Mouse (Mus musculus): ENCODE results near the gene Sox15. TPM values are rescaled to one million over a fixed set of nuclear protein-coding genes. Genes with fewer than 3 reads are reported as not detected.

Sox15 gene
- polyA plus RNA-seq (2012; fragmentation: generic; extraction: Trizol): 0.08 TPM
- long read RNA-seq, experiment 1: 0 reads
- long read RNA-seq, experiment 2: 0 reads

- H3ac ChIP-seq (ENCODE audit: control insufficient read depth, insufficient read length, low read depth): no peak within 1 kb of the TSS
- H3K27me3 ChIP-seq (ENCODE audit: control insufficient read depth, insufficient read depth, insufficient read length): no peaks in the 10 kb centered on the region
- H3K36me3 ChIP-seq (ENCODE audit: control insufficient read depth, insufficient read depth): peaks cover 76% of the 10 kb centered on the region
- H3K79me2 ChIP-seq (ENCODE audit: control insufficient read depth, insufficient read depth): peaks cover 9% of the 10 kb centered on the region
- TF ChIP-seq MYOG (IDR thresholded peaks at IDR 0.05; ENCODE audit: control insufficient read depth, extremely low read depth, insufficient read length): no peak
- no peak for TF ChIP-seq MYOD1 (IDR thresholded peaks at IDR 0.05; ENCODE audit: control insufficient read depth, insufficient read length, low read depth)
- TF ChIP-seq USF1 (IDR thresholded peaks at IDR 0.05; ENCODE audit: low read depth): no peak
- TF ChIP-seq CTCF (IDR thresholded peaks at IDR 0.05; ENCODE audit: control insufficient read depth, insufficient read depth, insufficient read length): peak; percentile 59
- peaks cover 3% of the 10 kb centered on the region for H3K79me3 ChIP-seq (ENCODE audit: low read depth)
- no peak within 1 kb of the TSS for H3K4me3 ChIP-seq (ENCODE audit: insufficient read depth, poor library complexity, severe bottlenecking)
Measured at GRCm38 (mm10) chr11:69655264-69656064, at the start of gene Sox15. Gene Sox15, plus strand, starts transcription at chr11:69655314.

- Histone ChIP-seq H3K79me2 (ENCODE audit: control insufficient read depth, insufficient read depth) (no peaks in the 10 kb centered on the region), H3K36me3 (ENCODE audit: control insufficient read depth, insufficient read depth) (no peaks in the 10 kb centered on the region), H3K27me3 (ENCODE audit: control insufficient read depth, insufficient read depth, insufficient read length) (peaks cover 25% of the 10 kb centered on the region), H3K79me3 (ENCODE audit: low read depth) (no peaks in the 10 kb centered on the region), H3ac (ENCODE audit: control insufficient read depth, insufficient read length, low read depth) (peak within 1 kb of the TSS; percentile 63), H3K4me3 (ENCODE audit: insufficient read depth, poor library complexity, severe bottlenecking) (no peak within 1 kb of the TSS)
- TF ChIP-seq FOSL1 (IDR thresholded peaks at IDR 0.05; ENCODE audit: insufficient read depth, low read length, poor library complexity, severe bottlenecking) (no peak), MYOD1 (IDR thresholded peaks at IDR 0.05; ENCODE audit: control insufficient read depth, insufficient read length, low read depth) (no peak), MAX (IDR thresholded peaks at IDR 0.05) (no peak), CTCF (IDR thresholded peaks at IDR 0.05; ENCODE audit: control insufficient read depth, insufficient read depth, insufficient read length) (no peak), MYOG (IDR thresholded peaks at IDR 0.05; ENCODE audit: control insufficient read depth, extremely low read depth, insufficient read length) (no peak), USF1 (IDR thresholded peaks at IDR 0.05; ENCODE audit: low read depth) (no peak), CEBPB (IDR thresholded peaks at IDR 0.05; ENCODE audit: low read depth) (no peak)
Measured at GRCm38 (mm10) chr11:69605726-69606490, 49.2 kb upstream of the Sox15 start, which contains the start of gene Atp1b2. Gene Atp1b2, minus strand, starts transcription at chr11:69605942.

- H3ac ChIP-seq (ENCODE audit: control insufficient read depth, insufficient read length, low read depth): no peak overlapping the region
- H3K79me2 ChIP-seq (ENCODE audit: control insufficient read depth, insufficient read depth): no peaks in the 10 kb centered on the region
- peaks cover 31% of the 10 kb centered on the region for H3K27me3 ChIP-seq (ENCODE audit: control insufficient read depth, insufficient read depth, insufficient read length)
- H3K4me3 ChIP-seq (ENCODE audit: insufficient read depth, poor library complexity, severe bottlenecking): no peak overlapping the region
- no peak for TF ChIP-seq MAX (IDR thresholded peaks at IDR 0.05)
- TF ChIP-seq MYOG (IDR thresholded peaks at IDR 0.05; ENCODE audit: control insufficient read depth, extremely low read depth, insufficient read length): no peak
- no peak for TF ChIP-seq MYOD1 (IDR thresholded peaks at IDR 0.05; ENCODE audit: control insufficient read depth, insufficient read length, low read depth)
- no peak for TF ChIP-seq FOSL1 (IDR thresholded peaks at IDR 0.05; ENCODE audit: insufficient read depth, low read length, poor library complexity, severe bottlenecking)
- no peaks in the 10 kb centered on the region for H3K36me3 ChIP-seq (ENCODE audit: control insufficient read depth, insufficient read depth)
- H3K79me3 ChIP-seq (ENCODE audit: low read depth): no peaks in the 10 kb centered on the region
Measured at GRCm38 (mm10) chr11:69606491-69606795, 48.7 kb upstream of the Sox15 start.

- Histone ChIP-seq H3K4me3 (ENCODE audit: insufficient read depth, poor library complexity, severe bottlenecking) (no peak overlapping the region), H3ac (ENCODE audit: control insufficient read depth, insufficient read length, low read depth) (no peak overlapping the region), H3K27me3 (ENCODE audit: control insufficient read depth, insufficient read depth, insufficient read length) (peaks cover 31% of the 10 kb centered on the region), H3K36me3 (ENCODE audit: control insufficient read depth, insufficient read depth) (no peaks in the 10 kb centered on the region), H3K79me3 (ENCODE audit: low read depth) (no peaks in the 10 kb centered on the region), H3K79me2 (ENCODE audit: control insufficient read depth, insufficient read depth) (no peaks in the 10 kb centered on the region)
- TF ChIP-seq USF1 (IDR thresholded peaks at IDR 0.05; ENCODE audit: low read depth) (no peak), MYOD1 (IDR thresholded peaks at IDR 0.05; ENCODE audit: control insufficient read depth, insufficient read length, low read depth) (no peak), MYOG (IDR thresholded peaks at IDR 0.05; ENCODE audit: control insufficient read depth, extremely low read depth, insufficient read length) (no peak), FOSL1 (IDR thresholded peaks at IDR 0.05; ENCODE audit: insufficient read depth, low read length, poor library complexity, severe bottlenecking) (no peak), MAX (IDR thresholded peaks at IDR 0.05) (no peak), CTCF (IDR thresholded peaks at IDR 0.05; ENCODE audit: control insufficient read depth, insufficient read depth, insufficient read length) (no peak), CEBPB (IDR thresholded peaks at IDR 0.05; ENCODE audit: low read depth) (no peak)
Measured at GRCm38 (mm10) chr11:69606832-69607231, 48.3 kb upstream of the Sox15 start.

GRCm38 (mm10) chr11:69608525-69608924 is 46.6 kb upstream of the Sox15 start:
- H3K79me3 ChIP-seq (ENCODE audit: low read depth): no peaks in the 10 kb centered on the region
- no peaks in the 10 kb centered on the region for H3K79me2 ChIP-seq (ENCODE audit: control insufficient read depth, insufficient read depth)
- TF ChIP-seq CTCF (IDR thresholded peaks at IDR 0.05; ENCODE audit: control insufficient read depth, insufficient read depth, insufficient read length) (no peak), FOSL1 (IDR thresholded peaks at IDR 0.05; ENCODE audit: insufficient read depth, low read length, poor library complexity, severe bottlenecking) (no peak), USF1 (IDR thresholded peaks at IDR 0.05; ENCODE audit: low read depth) (no peak), MYOD1 (IDR thresholded peaks at IDR 0.05; ENCODE audit: control insufficient read depth, insufficient read length, low read depth) (no peak), MYOG (IDR thresholded peaks at IDR 0.05; ENCODE audit: control insufficient read depth, extremely low read depth, insufficient read length) (no peak), CEBPB (IDR thresholded peaks at IDR 0.05; ENCODE audit: low read depth) (no peak), MAX (IDR thresholded peaks at IDR 0.05) (no peak)
- peaks cover 26% of the 10 kb centered on the region for H3K27me3 ChIP-seq (ENCODE audit: control insufficient read depth, insufficient read depth, insufficient read length)
- no peak overlapping the region for H3ac ChIP-seq (ENCODE audit: control insufficient read depth, insufficient read length, low read depth)
- no peaks in the 10 kb centered on the region for H3K36me3 ChIP-seq (ENCODE audit: control insufficient read depth, insufficient read depth)
- H3K4me3 ChIP-seq (ENCODE audit: insufficient read depth, poor library complexity, severe bottlenecking): no peak overlapping the region

Measured in C2C12 (cell line).